Mouse (Mus musculus) midbrain, embryonic 13.5 days (tissue): Measurements from ENCODE around the gene Sccpdh. TPM values are rescaled to one million over a fixed set of nuclear protein-coding genes. Genes with fewer than 3 reads are reported as not detected.

Experiments used
- polyA plus RNA-seq: library from polyadenylated mRNA; unstranded; fragments of >200 nt; fragmentation: Nextera tagmentation; extraction: Ambion mirVana; gene quantifications from 2 replicates; pipeline ENCODE4 v1.2.1, GENCODE M21; 2015

The Sccpdh gene
- polyA plus RNA-seq, 1 experiment from 2014 or later: 114 TPM

Other genes with a start within 250 kb of the Sccpdh start
- 14.5 and 17.5 TPM in 2 replicates for gene Smyd3, start 150.2 kb upstream of the Sccpdh start, polyA plus RNA-seq
- gene Tfb2m, start 121.9 kb upstream of the Sccpdh start, polyA plus RNA-seq: 30.2 and 31.5 TPM in 2 replicates
- gene Cnst, start 121.8 kb upstream of the Sccpdh start, polyA plus RNA-seq: 27.9 and 28.2 TPM in 2 replicates
- gene Kif28, start 77.1 kb downstream of the Sccpdh start, polyA plus RNA-seq: 0.07 TPM in 1 of 2 replicates, not detected in the other
- gene Gm10518, start 135.2 kb downstream of the Sccpdh start, polyA plus RNA-seq: 0.22 TPM in 1 of 2 replicates, not detected in the other
- gene Ahctf1, start 135.5 kb downstream of the Sccpdh start, polyA plus RNA-seq: 21.7 and 21.9 TPM in 2 replicates